Mouse (Mus musculus) c-Kit-negative CD71-positive TER-119-positive erythroid progenitor cells, embryonic 14.5 days (primary cell): ENCODE measurements around the gene Slc16a8.

Experiments used
- DNase-seq: peaks from one replicate; pipeline ENCODE4 v3.0.0-alpha.2; 2013; ENCODE audit warnings: low read depth, low spot score

The Slc16a8 gene

DNA sequence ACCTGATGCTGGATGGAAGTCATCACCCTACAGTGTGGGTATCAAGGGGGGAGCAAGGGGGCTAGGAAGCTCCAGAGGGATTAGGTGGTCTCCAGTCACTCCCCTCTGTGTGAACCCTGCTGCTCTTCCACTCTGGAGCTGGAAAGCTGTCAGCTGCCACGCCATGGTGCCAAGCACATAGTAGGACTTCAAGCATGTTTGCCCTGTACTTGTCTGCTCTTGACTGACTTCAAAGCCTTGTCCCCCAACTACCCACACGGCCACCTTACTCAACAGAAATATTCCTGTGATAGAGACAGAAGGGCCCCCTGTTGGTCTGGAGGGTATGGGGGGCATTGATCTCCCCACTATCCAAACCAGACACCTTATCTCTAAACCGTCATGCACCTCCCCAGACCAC, 38.4 kb downstream of the Slc16a8 start:
- DNase-seq = no peak

DNA sequence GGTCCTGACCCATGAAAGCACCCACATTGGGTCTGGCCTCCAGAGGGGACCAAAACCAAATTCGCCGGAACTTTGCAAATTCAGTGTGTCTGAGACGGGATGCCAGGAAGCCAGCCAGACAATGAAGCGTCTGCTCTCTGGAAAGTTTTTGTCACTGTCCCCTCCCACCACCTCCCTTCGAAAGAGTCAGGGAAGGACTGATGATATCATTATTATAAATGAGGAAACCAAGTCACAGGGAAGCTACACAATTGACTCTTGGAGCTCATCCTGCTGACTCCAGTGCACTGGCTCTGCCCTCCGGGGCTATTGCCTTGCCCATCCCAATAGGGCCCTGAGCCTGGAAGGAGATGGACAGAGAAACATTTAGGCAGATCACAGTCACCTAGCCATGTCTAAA, 41.0 kb downstream of the Slc16a8 start:
- no peak for DNase-seq

DNA sequence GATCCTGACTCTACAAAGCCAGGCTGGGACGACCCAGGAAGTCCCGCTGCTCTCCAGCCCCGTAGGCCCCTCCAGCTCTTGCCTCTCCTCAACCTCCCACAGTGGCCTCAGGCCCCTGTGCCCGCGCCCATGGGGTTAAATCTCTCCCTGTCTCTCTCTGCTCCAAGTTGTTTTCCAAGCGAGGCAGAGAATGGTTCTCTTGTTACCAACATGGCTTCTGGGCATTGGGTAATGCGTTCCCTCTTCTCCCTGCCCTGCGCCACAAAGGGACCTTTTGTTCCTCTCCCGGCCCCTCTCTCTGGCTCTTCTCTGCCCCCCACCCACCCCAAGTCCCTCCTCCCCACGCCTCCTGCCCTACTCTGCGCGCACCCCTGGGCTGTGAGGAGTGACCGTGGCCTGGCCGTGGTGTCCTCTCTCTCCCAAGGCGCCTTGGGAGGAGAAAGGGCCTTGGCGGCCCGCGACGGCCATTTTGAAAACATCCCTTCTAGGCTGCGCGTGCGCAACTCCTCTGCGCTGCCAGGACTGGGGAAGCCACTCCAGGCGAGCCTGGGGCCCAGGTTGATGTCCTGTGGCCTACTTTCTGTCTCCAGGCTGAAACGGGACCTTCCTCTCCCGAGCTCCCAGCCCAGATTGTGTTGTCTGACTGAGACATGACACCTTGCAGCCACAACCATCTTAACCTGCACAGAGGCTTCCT, 41.7 kb downstream of the Slc16a8 start:
- no peak for DNase-seq

DNA sequence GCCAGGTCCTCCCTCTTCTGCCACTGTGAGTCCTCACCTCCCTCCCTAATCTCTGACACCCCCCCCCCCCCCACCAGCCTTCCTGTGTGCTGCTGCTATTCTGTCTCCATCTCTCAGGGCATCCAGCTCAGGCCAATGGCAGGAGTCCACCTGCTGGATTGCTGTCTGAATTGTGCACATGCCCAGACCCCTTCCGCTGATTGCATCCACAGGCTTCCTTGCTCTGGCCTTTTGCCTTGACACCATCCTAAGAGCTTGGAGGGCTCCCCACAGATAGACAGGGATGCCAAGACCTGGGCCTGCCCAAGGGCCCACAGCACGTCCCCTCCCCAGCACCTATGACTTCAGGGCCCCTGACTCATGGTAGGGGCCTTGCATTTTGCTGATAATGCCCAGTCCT, 44.2 kb downstream of the Slc16a8 start:
- no peak for DNase-seq

DNA sequence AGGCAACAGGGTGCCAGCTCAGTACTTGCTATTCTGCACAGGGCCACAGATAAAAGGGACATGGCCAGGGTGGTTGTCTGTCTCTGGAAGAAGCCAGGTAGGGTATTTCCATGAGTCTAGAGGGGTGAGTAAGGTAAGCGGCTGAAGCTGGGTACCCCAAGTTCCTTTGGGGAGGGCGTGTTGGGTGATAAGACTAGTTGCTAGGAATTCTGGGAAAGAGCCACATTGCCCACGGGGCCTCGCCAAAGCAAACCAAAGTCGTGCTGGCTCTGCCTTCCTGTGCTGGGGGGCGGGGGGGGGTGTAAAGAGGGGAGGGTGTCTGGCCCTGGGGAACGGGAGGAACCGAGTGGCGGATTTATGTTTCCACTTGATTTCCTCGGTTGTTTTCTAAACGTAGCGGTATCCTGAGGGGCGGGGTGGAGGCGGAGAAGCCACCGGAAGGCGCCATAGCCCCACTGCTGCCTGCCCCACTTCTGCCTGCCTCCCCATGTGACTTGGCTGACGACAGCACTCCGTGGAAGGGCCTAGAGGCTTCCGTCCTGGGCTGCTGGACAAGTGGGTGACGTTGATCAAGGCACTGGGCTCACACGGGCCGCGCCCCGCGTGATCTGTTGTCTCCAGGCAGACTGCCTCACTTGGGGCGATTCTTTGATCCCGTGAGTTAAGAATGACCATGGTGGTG, 45.7 kb downstream of the Slc16a8 start:
- no peak for DNase-seq

DNA sequence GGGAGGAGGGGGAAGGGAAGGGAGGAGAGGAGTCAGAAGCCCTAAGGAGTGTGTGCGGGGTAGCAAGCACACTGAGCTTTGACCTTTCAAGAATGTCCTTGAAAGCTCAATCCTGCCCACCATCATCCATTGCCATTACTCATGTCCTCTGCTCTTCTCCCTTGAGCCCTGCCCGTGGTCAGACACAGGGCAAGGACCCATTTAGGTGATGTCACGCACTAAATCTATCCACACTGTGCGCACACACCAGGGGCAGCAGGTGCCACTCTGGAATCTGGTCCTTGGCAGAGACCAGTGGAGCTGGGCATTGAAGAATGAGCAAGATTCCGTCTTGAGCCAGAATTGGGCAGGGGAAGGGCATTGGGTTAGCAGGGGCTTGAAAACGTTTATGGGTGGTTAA, 46.4 kb downstream of the Slc16a8 start:
- DNase-seq = no peak

DNA sequence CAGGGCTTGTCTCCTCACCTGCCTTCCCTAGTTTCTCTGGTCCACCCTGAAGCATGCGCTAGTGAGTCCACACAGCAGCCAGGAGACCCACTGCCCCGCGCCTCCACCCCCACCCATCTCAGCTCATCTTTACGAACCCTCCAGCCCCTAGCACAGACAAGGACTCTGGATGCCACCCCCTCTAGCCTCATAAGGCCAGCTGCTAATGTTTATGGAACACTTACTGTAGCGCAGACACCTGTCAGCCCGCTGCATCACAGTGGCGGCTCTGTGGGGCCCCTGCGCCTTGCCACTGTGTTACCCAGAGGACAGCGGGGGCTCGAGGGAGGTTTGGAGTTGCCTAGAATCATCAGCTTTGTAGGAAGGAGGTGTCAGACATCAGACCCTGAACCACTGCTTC, 52.0 kb downstream of the Slc16a8 start:
- no peak for DNase-seq

DNA sequence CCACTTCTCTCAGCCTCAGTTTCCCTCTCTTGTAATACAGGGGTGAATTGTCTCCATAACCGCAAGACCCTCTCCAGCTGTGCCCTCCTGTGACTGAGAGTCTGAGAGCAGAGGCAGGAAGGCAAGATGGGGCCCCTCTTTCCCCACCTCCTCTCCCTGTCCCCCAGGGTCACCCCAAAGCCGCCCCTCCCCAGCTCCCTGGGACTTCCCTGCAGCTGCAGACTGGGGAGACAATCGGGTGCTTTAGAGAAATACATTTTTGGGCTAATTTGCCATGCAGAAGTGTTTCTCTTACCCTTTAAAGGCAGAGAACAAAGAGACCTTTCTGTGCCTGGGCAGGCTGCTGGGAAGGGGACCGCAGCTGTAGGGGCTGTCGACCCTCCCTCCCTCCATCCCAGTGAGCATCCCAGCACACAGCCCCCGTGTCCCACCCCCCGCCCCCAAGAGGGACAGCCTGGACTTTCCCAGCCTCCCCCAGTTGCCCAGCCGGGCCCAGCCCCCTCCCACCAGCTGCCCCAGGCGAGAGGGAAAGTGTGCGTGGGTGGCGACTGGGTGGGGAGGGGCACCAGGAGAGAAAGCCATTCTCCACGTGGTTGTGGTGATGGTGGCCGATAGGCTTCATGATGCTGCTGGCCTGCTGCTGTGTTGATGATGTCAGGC, 52.9 kb downstream of the Slc16a8 start:
- DNase-seq = no peak
